Mouse (Mus musculus): ENCODE measurements around the gene C2cd5.

DNA sequence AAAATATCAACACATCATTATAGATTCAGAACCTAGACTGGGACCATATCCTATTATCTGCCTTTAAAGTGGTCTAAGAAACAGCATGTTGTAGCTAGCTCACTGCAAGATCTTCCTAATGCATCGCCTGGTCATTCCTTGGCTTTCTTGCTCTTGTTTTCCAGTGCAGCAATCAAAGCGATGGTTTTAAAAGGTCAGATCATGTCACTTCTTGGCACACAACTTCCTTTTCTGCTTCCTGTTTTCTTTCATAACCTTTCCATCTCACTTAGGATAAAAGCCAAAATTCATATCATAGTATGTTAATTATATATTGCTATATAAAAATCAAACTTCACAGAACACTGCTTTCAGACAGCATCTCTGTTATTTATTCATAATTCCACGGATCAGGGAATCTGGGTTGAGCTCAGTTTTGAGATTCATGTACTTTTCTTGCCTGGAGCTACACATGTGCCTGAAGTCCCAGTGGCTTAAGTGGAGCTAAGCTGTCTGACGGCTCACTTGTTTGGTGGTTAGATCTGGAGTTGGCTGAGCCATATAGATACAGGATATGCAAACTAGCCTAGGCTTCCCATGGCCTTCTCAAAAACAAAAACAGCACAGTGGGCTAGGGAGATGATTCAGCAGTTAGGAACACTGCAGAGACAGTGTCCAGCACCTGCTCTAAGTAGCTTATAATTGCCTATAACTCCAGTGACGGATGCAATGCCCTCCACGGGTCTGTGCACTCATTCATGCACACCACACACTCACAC, 32.1 kb upstream of the C2cd5 start:
- TF ChIP-seq CTCF (IDR thresholded peaks at IDR 0.05) (no peak), EP300 (IDR thresholded peaks at IDR 0.05) (no peak)

All from lung, postnatal 0 days (tissue).